Mouse (Mus musculus) kidney, embryonic 15.5 days (tissue): ENCODE measurements around the gene Far1. TPM values are rescaled to one million over a fixed set of nuclear protein-coding genes. Genes with fewer than 3 reads are reported as not detected.

Experiments
- ATAC-seq: fragments of 200-750 bp; cut with Nextera tagmentation; replicated peaks from 2 replicates; pipeline ENCODE4 v1.8.0; 2017; ENCODE audit warnings: moderate TSS enrichment; ENCODE audit not compliant: low FRiP score
- H3K27ac ChIP-seq: fragments of 300-500 bp; sonication (generic); 2 replicates; pipeline ENCODE4 v1.5.1; 2015; ENCODE audit warnings: mild to moderate bottlenecking, inconsistent platforms
- H3K27me3 ChIP-seq: fragments of 300-500 bp; sonication (generic); 2 replicates; pipeline ENCODE4 v1.6.1; 2015; ENCODE audit warnings: inconsistent platforms
- H3K36me3 ChIP-seq: fragments of 300-500 bp; sonication (generic); 2 replicates; pipeline ENCODE4 v1.6.1; 2015; ENCODE audit warnings: inconsistent platforms
- H3K4me1 ChIP-seq: fragments of 300-500 bp; sonication (generic); 2 replicates; pipeline ENCODE4 v1.6.1; 2015; ENCODE audit warnings: inconsistent platforms
- H3K4me2 ChIP-seq: fragments of 300-500 bp; sonication (generic); 2 replicates; pipeline ENCODE4 v1.6.1; 2015; ENCODE audit warnings: moderate library complexity, mild to moderate bottlenecking, inconsistent platforms
- H3K4me3 ChIP-seq: fragments of 300-500 bp; sonication (generic); replicated peaks from 2 replicates; pipeline ENCODE4 v1.5.1; 2015; ENCODE audit warnings: mild to moderate bottlenecking, inconsistent platforms
- H3K9ac ChIP-seq: fragments of 300-500 bp; sonication (generic); 2 replicates; pipeline ENCODE4 v1.6.1; 2015; ENCODE audit warnings: mild to moderate bottlenecking, inconsistent platforms
- H3K9me3 ChIP-seq: fragments of 300-500 bp; sonication (generic); replicated peaks from 2 replicates; pipeline ENCODE4 v1.6.1; 2016; ENCODE audit warnings: inconsistent platforms
- WGBS: fragments of 180-500 bp; shearing (Covaris S2); methylation state at CpG from one replicate; pipeline ENCODE4 v1.1.7; 2015; ENCODE audit warnings: mixed read lengths; 5-methylcytosine and 5-hydroxymethylcytosine counted together
- polyA plus RNA-seq: library from polyadenylated mRNA; unstranded; fragments of >200 nt; fragmentation: Nextera tagmentation; extraction: Ambion mirVana; gene quantifications from 2 replicates; pipeline ENCODE4 v1.2.1, GENCODE M21; 2015

Gene Far1
- polyA plus RNA-seq, 1 experiment from 2014 or later, result 88.7 TPM

GRCm38 (mm10) chr7:113512527-113513285 is 928 bp upstream of the Far1 start:
- Histone ChIP-seq H3K4me1 (peaks cover 22% of the 10 kb centered on the region), H3K27ac (peak overlapping the region; percentile 83), H3K9ac (peak overlapping the region; percentile 75), H3K36me3 (no peaks in the 10 kb centered on the region), H3K4me2 (peak overlapping the region; percentile 90), H3K4me3 (peak overlapping the region; percentile 90), H3K27me3 (no peaks in the 10 kb centered on the region), H3K9me3 (no peaks in the 10 kb centered on the region)
- ATAC-seq, result no peak
- 15% methylated on average over 20 of the region's 20 CpGs for WGBS

GRCm38 (mm10) chr7:113513963-113514649 is 472 bp downstream of the Far1 start:
- peaks cover 22% of the 10 kb centered on the region for H3K4me1 ChIP-seq
- peak overlapping the region; percentile 90 for H3K4me2 ChIP-seq
- H3K4me3 ChIP-seq, result peak overlapping the region; percentile 90
- no peaks in the 10 kb centered on the region for H3K9me3 ChIP-seq
- ATAC-seq, result peak; percentile 90
- no peaks in the 10 kb centered on the region for H3K36me3 ChIP-seq
- no peaks in the 10 kb centered on the region for H3K27me3 ChIP-seq
- H3K9ac ChIP-seq, result peak overlapping the region; percentile 95
- WGBS, result 1% methylated on average over 45 of the region's 45 CpGs
- peak overlapping the region; percentile 94 for H3K27ac ChIP-seq

DNA sequence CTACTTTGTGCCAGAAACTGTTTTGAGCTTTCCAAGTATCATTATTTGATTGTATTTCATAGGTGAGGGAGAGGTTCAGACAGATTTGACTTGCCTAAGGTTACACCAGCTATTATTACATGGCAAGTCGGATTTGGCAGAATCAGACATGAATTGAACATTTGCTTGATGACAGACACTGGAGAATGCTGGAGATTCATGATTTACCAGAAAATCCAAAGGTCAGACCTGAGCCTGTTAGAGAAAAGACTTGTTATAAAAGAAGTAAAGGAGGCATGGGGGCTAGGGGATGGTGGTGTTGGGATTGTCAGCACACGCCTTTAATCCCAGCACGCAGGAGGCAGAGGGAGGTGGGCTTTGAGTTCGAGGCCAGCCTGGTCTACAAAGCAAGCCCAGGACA is 2.2 kb downstream of the Far1 start:
- WGBS, result 85% methylated on average over 4 of the region's 4 CpGs
- Histone ChIP-seq H3K27me3 (no peaks in the 10 kb centered on the region), H3K4me1 (peaks cover 22% of the 10 kb centered on the region), H3K4me2 (peak overlapping the region; percentile 90; the same call in 1 of the 2 replicates), H3K9me3 (no peaks in the 10 kb centered on the region), H3K4me3 (no peak overlapping the region), H3K9ac (no peak overlapping the region), H3K36me3 (no peaks in the 10 kb centered on the region), H3K27ac (no peak overlapping the region)
- ATAC-seq, result no peak

DNA sequence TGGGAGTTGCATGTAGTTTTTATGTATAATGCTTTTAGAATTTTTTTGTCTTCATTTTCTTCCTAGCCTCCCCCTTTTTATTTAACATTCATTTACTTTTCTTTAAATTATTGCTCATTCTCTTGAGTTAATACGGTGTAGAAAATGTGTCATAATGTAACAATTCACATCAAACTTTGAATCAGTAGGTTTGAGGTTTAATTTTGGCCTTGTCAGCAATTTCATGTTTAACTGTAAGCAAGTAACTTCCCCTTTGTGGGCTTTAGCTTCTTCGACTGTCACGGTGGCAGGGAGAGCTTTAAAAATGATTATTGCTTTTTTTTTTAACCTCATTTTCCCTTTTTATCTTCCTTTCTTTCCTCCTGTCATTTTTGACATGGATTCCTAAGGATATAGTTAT is 4.8 kb downstream of the Far1 start:
- peaks cover 22% of the 10 kb centered on the region for H3K4me1 ChIP-seq
- no peak overlapping the region for H3K4me3 ChIP-seq
- no peaks in the 10 kb centered on the region for H3K36me3 ChIP-seq
- H3K9me3 ChIP-seq, result no peaks in the 10 kb centered on the region
- ATAC-seq, result no peak
- WGBS, result 71% methylated on average over 3 of the region's 3 CpGs
- H3K27me3 ChIP-seq, result no peaks in the 10 kb centered on the region
- H3K9ac ChIP-seq, result no peak overlapping the region
- H3K4me2 ChIP-seq, result no peak overlapping the region
- no peak overlapping the region for H3K27ac ChIP-seq

DNA sequence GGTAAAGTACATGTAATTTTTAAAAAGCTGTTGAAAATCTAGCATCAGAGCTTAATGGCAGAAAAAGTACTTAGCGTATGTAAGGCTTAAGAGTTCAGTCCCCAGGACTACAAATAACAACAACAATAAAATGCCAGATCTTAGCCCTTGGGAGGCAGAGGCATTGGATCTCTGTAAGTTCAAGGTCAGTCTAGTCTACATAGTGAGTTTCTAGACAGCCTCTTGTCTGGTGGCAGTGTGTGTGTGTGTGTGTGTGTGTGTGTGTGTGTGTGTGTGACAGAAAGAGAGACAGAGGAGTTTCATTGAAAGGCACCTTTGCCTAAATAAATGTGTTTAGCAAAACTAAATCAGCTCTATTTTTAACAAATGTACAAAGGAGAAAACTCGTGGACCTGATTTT is 5.3 kb downstream of the Far1 start:
- H3K4me2 ChIP-seq, result no peak overlapping the region
- WGBS, result 84% methylated on average over 2 of the region's 2 CpGs
- no peak overlapping the region for H3K9ac ChIP-seq
- no peak for ATAC-seq
- H3K9me3 ChIP-seq, result no peaks in the 10 kb centered on the region
- no peaks in the 10 kb centered on the region for H3K36me3 ChIP-seq
- H3K27ac ChIP-seq, result no peak overlapping the region
- H3K4me1 ChIP-seq, result peaks cover 22% of the 10 kb centered on the region
- H3K4me3 ChIP-seq, result no peak overlapping the region
- H3K27me3 ChIP-seq, result no peaks in the 10 kb centered on the region

DNA sequence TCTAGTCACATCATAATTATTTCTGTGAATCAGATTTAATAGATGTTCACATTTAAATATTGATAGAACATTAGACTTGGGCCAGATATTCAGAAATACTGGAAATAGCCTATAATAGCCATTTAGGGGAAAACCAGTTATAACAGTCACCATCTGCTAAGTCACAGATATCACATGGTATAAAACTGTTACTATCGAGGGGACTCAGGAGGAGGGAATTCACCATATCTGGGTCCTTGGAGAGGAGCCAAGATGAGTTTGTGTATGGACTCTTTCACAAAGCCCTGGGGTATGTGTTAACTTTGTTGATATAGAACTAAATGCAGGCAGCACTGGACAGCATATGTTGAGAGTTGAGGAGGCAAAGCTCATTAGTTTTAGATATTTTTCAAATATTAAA is 29.5 kb downstream of the Far1 start:
- no peak for ATAC-seq
- H3K4me3 ChIP-seq, result no peak overlapping the region
- no peak overlapping the region for H3K27ac ChIP-seq
- WGBS, result 71% methylated on average over 1 of the region's 1 CpGs
- H3K9me3 ChIP-seq, result no peaks in the 10 kb centered on the region
- no peak overlapping the region for H3K4me2 ChIP-seq
- no peaks in the 10 kb centered on the region for H3K4me1 ChIP-seq
- H3K27me3 ChIP-seq, result no peaks in the 10 kb centered on the region
- H3K36me3 ChIP-seq, result peaks cover 54% of the 10 kb centered on the region
- H3K9ac ChIP-seq, result no peak overlapping the region

DNA sequence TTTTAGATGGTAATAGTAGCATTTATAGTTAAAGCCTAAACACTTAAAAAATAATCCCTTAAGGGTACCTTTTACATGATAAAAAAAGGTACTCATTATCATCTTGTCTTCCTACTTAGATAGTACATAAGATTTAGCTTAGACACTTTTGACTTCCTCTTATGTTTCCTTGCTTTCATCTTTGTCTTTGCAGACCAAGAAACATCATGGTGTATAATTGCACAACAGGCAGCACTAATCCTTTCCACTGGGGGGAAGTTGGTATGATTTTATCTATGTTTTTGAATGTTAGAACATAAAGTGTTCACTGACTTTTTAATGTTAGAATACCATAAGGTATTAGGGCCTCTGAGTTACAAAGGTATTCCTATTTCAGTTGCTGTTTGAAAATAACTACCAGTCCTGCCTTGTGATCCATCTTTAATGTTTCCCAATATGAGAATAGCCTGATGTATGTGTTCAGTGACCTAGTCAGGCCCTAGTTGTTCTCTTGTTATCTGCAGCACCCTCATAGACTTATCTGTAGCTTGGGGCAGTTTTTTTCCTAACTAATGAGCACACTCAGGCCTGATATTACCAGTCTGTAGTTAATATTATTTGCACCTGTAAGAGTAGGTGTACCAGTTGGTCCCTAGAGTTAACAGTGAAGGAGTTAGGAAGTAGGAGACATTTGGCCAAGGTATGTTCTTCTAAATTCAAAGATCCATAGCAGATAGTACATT is 38.3 kb downstream of the Far1 start:
- Histone ChIP-seq H3K4me2 (no peak overlapping the region), H3K27me3 (no peaks in the 10 kb centered on the region), H3K27ac (no peak overlapping the region), H3K4me1 (no peaks in the 10 kb centered on the region), H3K4me3 (no peak overlapping the region), H3K36me3 (peaks cover 32% of the 10 kb centered on the region), H3K9ac (no peak overlapping the region), H3K9me3 (no peaks in the 10 kb centered on the region)
- ATAC-seq, result no peak

DNA sequence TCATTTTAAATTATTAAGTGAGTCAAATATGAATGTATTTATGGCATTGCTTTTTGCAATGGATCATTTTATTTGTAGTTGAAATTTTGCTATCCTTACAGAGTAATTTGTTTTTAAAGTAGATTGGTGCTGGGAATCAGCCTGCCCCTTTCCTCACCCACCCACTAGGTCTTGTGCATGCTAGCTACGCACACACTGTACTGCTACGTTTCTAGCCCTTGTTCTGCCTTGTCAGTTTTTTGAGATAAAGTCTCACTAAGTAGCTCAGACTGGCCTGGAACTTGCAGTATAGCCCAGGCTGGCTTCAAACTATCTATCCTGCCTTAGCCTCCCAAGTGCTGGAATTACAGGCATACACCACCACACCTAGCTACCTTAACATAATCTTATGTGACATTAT is 38.9 kb downstream of the Far1 start:
- Histone ChIP-seq H3K27ac (no peak overlapping the region), H3K4me2 (no peak overlapping the region), H3K9ac (no peak overlapping the region), H3K4me1 (no peaks in the 10 kb centered on the region), H3K36me3 (peaks cover 29% of the 10 kb centered on the region), H3K27me3 (no peaks in the 10 kb centered on the region), H3K9me3 (no peaks in the 10 kb centered on the region), H3K4me3 (no peak overlapping the region)
- ATAC-seq, result no peak
- 88% methylated on average over 2 of the region's 2 CpGs for WGBS

DNA sequence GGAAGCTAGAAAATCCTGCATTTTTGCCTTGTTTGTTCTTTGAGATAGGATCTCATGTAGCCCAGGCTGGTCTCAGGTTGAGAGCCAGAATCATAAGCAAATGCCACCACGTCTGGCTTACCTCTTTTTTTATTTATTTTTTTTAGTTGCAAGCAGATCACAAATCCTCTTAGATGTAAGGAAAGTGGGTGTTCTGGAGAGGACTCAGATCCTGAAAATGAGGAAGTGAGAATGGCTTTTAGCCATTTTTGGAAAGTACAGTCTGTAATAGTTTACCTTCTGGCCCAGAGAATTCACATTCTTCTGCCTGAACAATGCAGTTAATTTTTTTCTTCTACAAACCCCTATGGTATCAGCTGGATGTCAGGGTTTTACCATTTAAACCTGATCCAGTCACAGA is 42.5 kb downstream of the Far1 start:
- no peak overlapping the region for H3K4me3 ChIP-seq
- 61% methylated on average over 1 of the region's 1 CpGs for WGBS
- ATAC-seq, result no peak
- H3K27ac ChIP-seq, result no peak overlapping the region
- peaks cover 27% of the 10 kb centered on the region for H3K36me3 ChIP-seq
- H3K9me3 ChIP-seq, result no peaks in the 10 kb centered on the region
- H3K9ac ChIP-seq, result no peak overlapping the region
- no peaks in the 10 kb centered on the region for H3K4me1 ChIP-seq
- no peaks in the 10 kb centered on the region for H3K27me3 ChIP-seq
- H3K4me2 ChIP-seq, result no peak overlapping the region

DNA sequence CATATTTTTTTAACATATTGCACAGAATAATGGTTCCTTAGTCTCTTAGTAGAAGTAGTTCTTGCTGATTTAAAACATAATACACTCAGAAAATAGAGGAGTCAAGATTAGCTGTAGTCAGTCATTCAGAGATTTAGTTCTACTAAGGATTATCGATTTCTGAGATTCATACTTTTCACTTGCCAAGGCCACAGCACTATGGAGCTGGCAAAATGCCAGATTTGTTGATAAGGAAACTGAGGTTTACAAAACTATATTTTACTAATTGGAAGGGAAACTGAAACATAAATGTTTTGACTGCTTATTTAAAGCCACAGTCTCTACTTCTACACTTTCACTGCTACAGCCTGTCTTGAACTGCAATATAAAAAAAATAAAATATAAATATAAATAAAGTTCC is 53.3 kb downstream of the Far1 start:
- Histone ChIP-seq H3K27me3 (no peaks in the 10 kb centered on the region), H3K27ac (no peak overlapping the region), H3K36me3 (peaks cover 37% of the 10 kb centered on the region), H3K9me3 (no peaks in the 10 kb centered on the region), H3K4me3 (no peak overlapping the region), H3K4me1 (no peaks in the 10 kb centered on the region), H3K4me2 (no peak overlapping the region), H3K9ac (no peak overlapping the region)
- 78% methylated on average over 1 of the region's 1 CpGs for WGBS
- no peak for ATAC-seq

DNA sequence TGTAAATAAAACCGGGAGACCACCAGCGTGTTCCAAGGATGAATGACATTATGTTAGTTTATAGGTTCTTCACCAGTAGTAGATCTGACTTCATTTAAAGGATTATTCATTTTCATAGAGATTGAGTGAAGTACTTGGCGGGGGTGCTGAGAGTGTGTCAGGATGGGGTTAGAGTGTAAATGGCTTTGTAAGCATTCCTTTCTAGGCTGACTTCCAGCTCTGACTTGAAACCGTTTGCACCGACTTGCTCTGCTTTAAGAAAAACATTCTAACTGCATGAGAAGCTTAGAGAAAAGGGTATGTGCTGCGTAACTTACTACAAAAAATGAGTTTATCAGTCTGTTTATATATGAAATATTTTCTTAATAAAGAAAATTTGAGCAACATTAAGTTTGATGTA is 57.5 kb downstream of the Far1 start:
- Histone ChIP-seq H3K27ac (no peak overlapping the region), H3K36me3 (peaks cover 22% of the 10 kb centered on the region), H3K4me3 (no peak overlapping the region), H3K9me3 (no peaks in the 10 kb centered on the region), H3K4me1 (no peaks in the 10 kb centered on the region), H3K4me2 (no peak overlapping the region), H3K9ac (no peak overlapping the region), H3K27me3 (no peaks in the 10 kb centered on the region)
- WGBS, result 69% methylated on average over 6 of the region's 6 CpGs
- ATAC-seq, result no peak

DNA sequence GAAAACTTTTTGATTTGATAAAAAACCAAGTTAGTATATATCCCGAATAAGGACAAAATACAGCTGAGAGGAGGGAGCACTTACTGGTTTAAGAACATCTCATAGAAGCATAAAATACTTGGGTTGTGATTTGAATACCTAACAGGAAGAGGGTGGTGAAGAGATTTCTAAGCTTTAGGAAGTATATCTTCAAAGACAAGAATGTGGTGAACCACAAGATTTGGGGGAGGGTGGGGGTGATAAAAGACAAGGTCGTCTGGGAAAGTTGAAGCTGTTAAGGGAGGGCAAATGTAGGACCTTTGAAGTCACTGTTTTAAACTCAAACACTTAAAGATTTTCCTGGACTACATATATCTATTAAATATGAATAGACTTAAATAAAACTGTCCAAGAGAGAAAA is 59.1 kb downstream of the Far1 start:
- WGBS, result 62% methylated on average over 2 of the region's 2 CpGs
- H3K27me3 ChIP-seq, result no peaks in the 10 kb centered on the region
- H3K4me1 ChIP-seq, result no peaks in the 10 kb centered on the region
- no peak overlapping the region for H3K9ac ChIP-seq
- no peak overlapping the region for H3K27ac ChIP-seq
- H3K9me3 ChIP-seq, result no peaks in the 10 kb centered on the region
- peaks cover 11% of the 10 kb centered on the region for H3K36me3 ChIP-seq
- H3K4me2 ChIP-seq, result no peak overlapping the region
- ATAC-seq, result no peak
- H3K4me3 ChIP-seq, result no peak overlapping the region
